Mouse (Mus musculus) heart, embryonic 10.5 days (tissue): ENCODE measurements at regions not wholly inside any gene's neighbourhood (a gene's known extent, or its start where the extent isn't known, plus 50 kb on each side); places are given as distances from the start of the nearest gene placed in this dataset.

Experiments used
- DNase-seq: peaks from one replicate; pipeline ENCODE4 v3.0.0-alpha.2; 2017; ENCODE audit warnings: low spot score
- H3K27ac ChIP-seq: fragments of 300-500 bp; sonication (generic); 2 replicates; pipeline ENCODE4 v1.5.1; 2016; ENCODE audit warnings: mild to moderate bottlenecking
- H3K27me3 ChIP-seq: fragments of 300-500 bp; sonication (generic); 2 replicates; pipeline ENCODE4 v1.6.1; 2016; ENCODE audit warnings: mild to moderate bottlenecking; ENCODE audit not compliant: poor library complexity, insufficient read depth, severe bottlenecking
- H3K36me3 ChIP-seq: fragments of 300-500 bp; sonication (generic); 2 replicates; pipeline ENCODE4 v1.6.1; 2016; ENCODE audit warnings: mild to moderate bottlenecking, moderate library complexity
- H3K4me1 ChIP-seq: fragments of 300-500 bp; sonication (generic); 2 replicates; pipeline ENCODE4 v1.6.1; 2016; ENCODE audit warnings: mild to moderate bottlenecking
- H3K4me3 ChIP-seq: fragments of 300-500 bp; sonication (generic); 2 replicates; pipeline ENCODE4 v1.5.1; 2016; ENCODE audit warnings: mild to moderate bottlenecking, moderate library complexity
- H3K9me3 ChIP-seq: fragments of 300-500 bp; sonication (generic); 2 replicates; pipeline ENCODE4 v1.6.1; 2016; ENCODE audit warnings: mild to moderate bottlenecking, moderate library complexity
- WGBS: fragments of 180-500 bp; shearing (Covaris S2); methylation state at CpG from one replicate; pipeline ENCODE4 v1.1.7; 2016; 5-methylcytosine and 5-hydroxymethylcytosine counted together

- 59% methylated on average over 11 of the region's 11 CpGs for WGBS
- Histone ChIP-seq H3K4me3 (no peak overlapping the region), H3K36me3 (no peaks in the 10 kb centered on the region), H3K9me3 (no peaks in the 10 kb centered on the region), H3K27ac (peak overlapping the region; percentile 56; the same call in 1 of the 2 replicates), H3K27me3 (no peaks in the 10 kb centered on the region), H3K4me1 (peaks cover 20% of the 10 kb centered on the region)
- no peak for DNase-seq
These were observed 56.2 kb upstream of the Gm6993 start for GRCm38 (mm10) chr12:31184217-31184975.

- H3K4me1 ChIP-seq = peaks cover 20% of the 10 kb centered on the region
- no peak for DNase-seq
- no peak overlapping the region for H3K4me3 ChIP-seq
- H3K9me3 ChIP-seq = no peaks in the 10 kb centered on the region
- WGBS = 83% methylated on average over 9 of the region's 9 CpGs
- no peaks in the 10 kb centered on the region for H3K36me3 ChIP-seq
- H3K27ac ChIP-seq = no peak overlapping the region
- H3K27me3 ChIP-seq = no peaks in the 10 kb centered on the region
These were observed 55.2 kb upstream of the Gm6993 start for GRCm38 (mm10) chr12:31185177-31185932.

- Histone ChIP-seq H3K4me1 (peaks cover 20% of the 10 kb centered on the region), H3K36me3 (no peaks in the 10 kb centered on the region), H3K27ac (no peak overlapping the region), H3K27me3 (no peaks in the 10 kb centered on the region), H3K9me3 (no peaks in the 10 kb centered on the region), H3K4me3 (no peak overlapping the region)
- 73% methylated on average over 8 of the region's 8 CpGs for WGBS
- no peak for DNase-seq
These were observed 54.4 kb upstream of the Gm6993 start for GRCm38 (mm10) chr12:31185933-31186845.

GRCm38 (mm10) chr12:31188011-31188576, 52.5 kb upstream of the Gm6993 start:
- peaks cover 27% of the 10 kb centered on the region for H3K4me1 ChIP-seq
- 78% methylated on average over 2 of the region's 2 CpGs for WGBS
- no peak for DNase-seq
- no peaks in the 10 kb centered on the region for H3K9me3 ChIP-seq
- no peak overlapping the region for H3K27ac ChIP-seq
- H3K4me3 ChIP-seq = no peak overlapping the region
- no peaks in the 10 kb centered on the region for H3K36me3 ChIP-seq
- H3K27me3 ChIP-seq = no peaks in the 10 kb centered on the region

GRCm38 (mm10) chr12:31190265-31190664, 50.3 kb upstream of the Gm6993 start:
- no peaks in the 10 kb centered on the region for H3K36me3 ChIP-seq
- no peak overlapping the region for H3K27ac ChIP-seq
- peaks cover 10% of the 10 kb centered on the region for H3K4me1 ChIP-seq
- no peaks in the 10 kb centered on the region for H3K9me3 ChIP-seq
- DNase-seq = no peak
- 85% methylated on average over 4 of the region's 4 CpGs for WGBS
- no peaks in the 10 kb centered on the region for H3K27me3 ChIP-seq
- H3K4me3 ChIP-seq = no peak overlapping the region
